Mouse (Mus musculus) lung, postnatal 14 days (tissue): ENCODE measurements around the gene 2310061I04Rik.
A peak's percentile ranks its signal among the peaks of the same experiment; 100 is the strongest.

ENCODE experiments used
- DNase-seq: peaks from one replicate; pipeline ENCODE4 v3.0.0; 2021

The 2310061I04Rik gene

DNA sequence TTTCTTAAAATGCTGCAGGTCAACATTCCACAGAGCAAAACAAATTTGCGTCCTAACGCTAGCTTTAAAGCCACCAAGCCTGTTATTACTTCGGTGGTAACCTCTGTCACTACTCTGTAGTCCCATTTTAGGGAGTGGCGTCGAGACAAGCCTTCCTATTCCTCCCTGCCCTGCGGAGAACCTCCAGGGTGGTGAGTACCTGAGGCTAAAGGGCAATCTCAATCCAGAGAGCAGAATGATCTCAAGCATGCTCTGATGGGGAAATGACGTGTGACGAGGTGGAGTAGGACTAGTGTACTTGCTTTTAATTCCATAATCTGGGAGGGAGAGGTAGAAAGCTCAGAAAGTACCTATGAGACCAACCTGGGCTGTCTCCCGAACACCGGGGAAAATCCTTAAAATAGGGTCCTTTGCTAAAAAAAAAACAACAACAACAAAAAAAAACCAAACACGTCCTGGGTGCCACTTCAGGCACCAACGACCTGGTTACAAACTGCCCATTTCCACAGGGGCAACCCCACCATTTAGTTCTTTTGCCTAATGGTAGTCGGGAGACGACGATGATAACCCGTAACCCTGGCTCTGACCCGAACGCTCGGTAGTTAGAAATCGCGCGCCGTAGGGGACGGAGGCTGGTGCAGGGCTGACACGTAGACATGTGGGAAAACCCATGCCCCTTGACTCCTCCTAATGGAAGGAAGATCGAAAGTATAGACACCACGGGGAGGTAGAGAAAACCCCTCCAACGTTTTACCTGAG is 18.5 kb upstream of the 2310061I04Rik start:
- DNase-seq: no peak

DNA sequence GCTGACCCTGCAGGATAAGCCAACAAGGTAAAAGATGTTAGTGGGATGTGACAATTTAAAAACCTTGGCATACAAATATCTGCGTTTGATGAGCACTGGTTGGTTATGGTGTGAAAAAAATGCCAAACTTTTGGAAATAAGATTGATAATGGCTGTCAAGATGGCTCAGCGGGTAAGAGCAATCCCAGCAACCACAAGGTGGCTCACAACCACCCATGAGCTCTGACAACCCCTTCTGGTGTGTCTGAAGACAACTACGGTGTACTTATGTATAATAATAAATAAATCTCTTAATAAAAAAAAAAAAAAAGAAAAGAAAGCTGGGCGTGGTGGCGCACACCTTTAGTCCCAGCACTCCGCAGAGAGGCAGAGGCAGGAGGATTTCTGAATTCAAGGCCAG is 17.7 kb upstream of the 2310061I04Rik start:
- DNase-seq: no peak

DNA sequence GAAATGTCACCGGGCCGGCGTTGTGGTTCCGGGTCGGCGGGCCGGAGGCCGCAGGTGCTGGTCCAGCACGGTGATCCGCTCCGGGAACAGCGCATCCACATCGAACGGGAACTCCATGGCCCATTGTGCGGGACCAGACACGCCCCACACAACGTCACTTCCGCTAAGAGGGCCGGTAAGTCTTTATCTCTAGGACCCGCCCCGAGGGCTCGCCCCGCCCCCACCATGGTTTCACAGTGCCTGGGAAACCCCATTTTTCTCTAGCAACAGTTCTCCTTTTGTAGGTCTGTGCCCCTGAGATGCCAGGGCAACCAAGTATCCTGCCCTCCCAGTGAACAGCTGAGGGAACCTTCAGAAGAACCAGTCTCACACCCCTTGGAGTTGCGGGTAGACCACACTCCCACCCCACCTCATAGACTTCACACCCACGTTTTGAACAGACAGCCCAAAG is 12.7 kb upstream of the 2310061I04Rik start, which contains the start of gene Atat1:
Gene Atat1, minus strand, starts transcription at position 157 of the 451 bp plus-strand sequence.
- peak; percentile 98 for DNase-seq

DNA sequence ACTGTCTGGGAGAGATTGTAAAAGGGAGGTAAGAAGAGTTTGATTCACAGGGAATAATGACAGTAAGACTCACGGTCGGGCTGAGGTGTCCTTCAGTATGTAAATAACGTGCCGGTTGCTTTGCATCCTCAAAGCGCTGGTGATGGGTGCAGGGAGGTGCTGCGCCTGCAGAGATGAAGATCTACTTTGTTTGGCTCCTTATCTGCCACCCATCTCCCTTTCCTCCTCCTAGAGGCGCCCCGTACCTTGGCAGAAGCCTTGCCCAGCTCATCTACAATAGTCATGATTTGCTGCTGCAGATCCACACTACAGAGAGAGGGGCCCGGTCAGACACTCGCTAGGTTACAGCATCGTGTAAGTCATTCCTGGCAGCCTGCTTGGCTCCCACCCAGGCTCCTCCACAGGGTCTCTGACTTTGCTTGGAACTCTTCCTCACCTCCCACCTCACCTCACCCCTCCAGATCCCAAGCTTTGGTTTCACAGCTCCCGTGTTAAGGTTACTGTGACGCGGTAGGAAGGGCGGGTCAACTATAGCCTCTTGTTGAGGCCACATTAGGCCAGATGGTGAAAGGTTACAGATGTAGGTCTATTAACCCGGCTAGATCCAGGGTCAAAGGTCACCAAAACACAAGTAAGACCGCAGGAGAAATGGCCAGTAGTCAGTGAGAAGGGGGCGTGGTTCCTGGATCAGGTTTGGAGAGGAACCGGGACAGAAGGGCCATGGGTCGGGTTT is 12.1 kb upstream of the 2310061I04Rik start:
- DNase-seq: no peak

DNA sequence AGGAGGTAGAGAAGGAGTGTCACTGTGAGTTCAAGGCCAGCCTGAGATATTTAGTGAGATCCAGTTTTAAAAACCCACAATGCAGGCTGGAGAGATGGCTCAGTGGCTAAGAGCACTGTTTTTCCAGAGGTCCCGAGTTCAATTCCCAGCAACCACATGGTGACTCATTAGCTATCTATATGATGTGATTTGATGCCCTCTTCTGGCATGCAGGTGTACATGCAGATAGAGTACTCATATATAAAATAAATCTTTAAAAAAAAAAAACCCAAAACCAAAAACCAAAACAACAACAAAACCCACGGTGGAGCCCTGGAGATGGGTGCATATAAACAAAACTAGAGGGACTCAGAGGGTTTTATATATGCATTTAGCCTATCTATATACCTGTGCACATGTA is 10.4 kb upstream of the 2310061I04Rik start:
- no peak for DNase-seq

DNA sequence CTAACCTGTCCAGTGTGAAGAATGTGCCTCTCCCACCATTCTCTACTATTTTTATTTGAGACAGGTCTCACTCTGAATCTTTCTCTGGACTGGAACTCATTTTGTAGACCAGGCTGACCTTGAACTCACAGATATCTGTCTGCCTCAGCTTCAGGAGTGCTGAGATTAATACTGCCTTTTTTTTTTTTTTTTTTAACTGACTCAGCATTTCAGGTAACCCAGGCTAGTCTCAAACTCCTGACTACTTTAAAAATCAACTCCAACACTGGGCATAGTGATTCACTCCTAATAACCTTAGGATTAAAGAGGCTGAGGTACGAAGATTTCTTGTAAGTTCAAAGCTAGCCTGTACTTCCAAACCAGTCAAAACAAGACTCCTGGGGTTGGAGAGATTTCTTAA is 8.4 kb upstream of the 2310061I04Rik start:
- no peak for DNase-seq

DNA sequence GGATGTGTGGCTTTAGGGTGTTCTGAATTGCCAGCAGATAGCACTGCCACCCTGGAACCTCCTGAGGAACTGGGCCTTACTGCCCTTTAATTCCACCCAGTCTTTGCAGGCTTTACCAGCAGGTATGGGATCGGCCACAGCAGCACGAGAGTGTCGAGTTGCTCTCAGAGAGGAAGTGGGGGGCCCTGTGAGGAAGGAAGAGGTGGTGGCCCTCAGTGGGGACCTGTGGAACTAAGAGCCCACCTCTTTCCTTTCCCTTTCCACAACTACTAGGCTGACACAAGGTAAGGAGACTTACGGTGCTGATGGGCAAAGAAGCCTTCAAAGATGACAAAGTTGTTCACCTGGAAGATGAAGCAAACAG is 6.7 kb upstream of the 2310061I04Rik start:
- DNase-seq: no peak

DNA sequence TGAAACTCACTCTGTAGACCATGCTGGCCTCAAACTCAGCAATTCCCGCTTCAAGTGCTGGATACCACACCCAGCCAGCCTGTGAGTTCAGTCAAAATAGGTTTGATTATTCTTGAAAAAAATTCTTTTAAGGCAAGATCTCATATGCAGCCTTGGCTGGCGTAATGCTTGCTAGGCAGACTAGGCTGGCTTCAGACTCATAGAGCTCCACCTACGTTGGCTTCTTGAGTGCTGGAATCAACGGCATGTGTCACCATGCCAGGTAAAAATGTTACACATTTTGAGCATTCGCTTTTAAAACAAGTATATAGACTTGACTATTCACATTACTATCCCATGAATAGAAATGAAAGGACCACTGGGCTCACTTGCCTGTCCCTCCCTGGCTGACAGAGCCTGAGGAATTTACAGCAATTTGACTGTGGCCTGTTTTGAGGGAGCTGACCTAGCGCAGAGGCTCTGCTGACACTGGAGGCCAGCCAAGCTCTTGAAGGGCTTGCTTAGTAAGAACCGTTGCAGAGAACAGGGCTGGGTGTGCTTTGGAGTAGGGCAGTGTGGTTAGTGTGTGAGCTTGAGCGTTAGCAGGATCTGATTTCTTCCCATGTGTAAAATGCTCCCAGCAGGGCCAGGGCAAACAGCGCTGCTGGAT is 6.2 kb upstream of the 2310061I04Rik start:
- peak; percentile 77 for DNase-seq

DNA sequence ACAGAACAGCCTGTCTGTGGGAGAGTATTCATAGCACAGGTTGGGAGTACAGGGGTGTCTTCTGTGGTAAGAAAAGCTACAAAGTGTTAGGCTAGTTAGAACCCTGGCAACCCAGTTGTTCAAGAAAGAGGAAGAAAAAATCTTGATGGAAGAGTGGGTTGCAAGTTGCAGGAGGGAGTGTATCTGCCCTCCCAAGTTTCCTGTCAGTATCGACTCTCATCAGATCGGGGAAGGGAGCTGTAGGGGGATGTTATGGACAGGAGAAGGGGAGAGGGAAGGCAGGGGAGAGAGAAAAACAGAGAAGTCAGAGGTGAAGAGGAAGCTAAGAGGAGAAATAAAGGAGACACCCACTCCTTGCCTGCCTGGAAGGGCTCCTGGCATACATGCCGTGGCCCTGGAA is 3.4 kb upstream of the 2310061I04Rik start:
- no peak for DNase-seq

DNA sequence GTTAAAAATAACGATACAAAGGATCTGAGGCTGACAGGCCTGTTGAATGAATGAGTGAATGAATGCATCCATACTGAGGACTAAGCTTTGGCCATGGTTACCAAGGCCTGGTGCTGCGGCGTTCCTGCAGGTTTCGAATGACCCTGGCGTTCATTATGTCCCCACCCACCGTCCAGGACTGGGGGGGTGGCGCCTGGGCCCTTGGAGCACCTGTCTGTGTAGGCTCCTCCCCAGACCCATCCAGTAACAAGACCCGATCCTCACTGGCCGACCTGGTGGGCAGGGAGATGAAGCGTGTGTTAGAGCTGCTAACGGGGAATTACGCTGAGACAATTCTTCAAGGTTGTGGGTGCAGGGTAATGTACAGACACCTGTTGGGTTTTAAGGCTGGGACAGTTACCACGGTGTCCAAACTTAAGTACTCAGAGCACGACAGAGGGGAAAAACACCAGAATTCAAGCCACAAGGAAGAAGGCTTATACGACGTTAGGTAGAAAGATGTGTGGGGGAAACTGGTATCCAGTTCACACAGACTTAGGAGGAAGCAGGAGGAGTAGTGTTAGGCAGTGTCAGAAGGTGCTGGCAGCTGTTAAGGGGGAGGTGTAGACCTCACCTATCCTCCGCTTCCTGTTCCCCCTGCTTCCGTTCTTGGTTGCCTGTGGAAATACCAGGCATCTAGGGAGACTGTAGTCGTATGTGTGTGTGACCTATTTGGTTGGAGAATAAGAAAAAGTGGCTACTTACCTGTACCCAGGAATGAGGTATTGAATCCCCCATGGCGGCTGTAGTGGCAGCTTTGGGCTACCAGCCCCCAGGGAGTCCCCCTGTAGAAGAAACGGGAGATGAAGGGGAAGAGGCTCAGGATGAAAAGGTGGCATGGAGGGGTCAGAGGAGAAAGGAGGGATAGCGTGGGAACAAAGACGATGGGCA is 678 bp upstream of the 2310061I04Rik start:
- DNase-seq: no peak

DNA sequence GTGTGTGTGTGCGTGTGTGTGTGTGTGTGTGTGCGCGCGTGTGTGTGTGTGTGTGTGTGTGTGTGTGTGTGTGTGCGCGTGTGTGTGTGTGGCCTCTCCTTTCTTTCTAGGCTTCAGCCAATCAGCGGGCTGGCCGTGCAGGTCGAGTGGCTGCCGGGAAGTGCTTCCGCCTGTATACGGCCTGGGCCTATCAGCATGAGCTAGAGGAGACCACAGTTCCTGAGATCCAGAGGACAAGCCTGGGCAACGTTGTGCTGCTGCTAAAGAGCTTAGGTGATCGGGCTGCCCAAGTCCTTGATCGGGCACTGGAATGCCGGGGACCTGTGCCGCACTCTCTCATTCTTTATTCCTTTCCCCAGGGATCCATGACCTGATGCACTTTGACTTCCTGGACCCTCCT is 9.5 kb downstream of the 2310061I04Rik start:
- DNase-seq: no peak

DNA sequence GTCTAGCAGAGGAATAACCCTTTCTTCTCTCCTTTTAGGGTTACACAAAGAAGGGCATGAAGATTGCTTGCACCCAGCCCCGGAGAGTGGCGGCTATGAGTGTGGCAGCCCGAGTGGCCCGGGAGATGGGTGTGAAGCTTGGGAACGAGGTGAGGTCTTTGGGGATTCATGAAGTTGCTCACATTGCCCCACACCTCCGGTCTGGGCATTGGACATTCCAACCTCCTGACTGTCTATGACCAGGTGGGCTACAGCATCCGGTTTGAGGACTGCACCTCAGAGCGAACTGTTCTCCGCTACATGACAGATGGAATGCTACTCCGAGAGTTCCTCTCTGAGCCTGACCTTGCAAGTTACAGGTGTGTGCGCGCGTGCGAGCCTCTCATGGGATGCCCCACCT is 13.5 kb downstream of the 2310061I04Rik start:
- no peak for DNase-seq

DNA sequence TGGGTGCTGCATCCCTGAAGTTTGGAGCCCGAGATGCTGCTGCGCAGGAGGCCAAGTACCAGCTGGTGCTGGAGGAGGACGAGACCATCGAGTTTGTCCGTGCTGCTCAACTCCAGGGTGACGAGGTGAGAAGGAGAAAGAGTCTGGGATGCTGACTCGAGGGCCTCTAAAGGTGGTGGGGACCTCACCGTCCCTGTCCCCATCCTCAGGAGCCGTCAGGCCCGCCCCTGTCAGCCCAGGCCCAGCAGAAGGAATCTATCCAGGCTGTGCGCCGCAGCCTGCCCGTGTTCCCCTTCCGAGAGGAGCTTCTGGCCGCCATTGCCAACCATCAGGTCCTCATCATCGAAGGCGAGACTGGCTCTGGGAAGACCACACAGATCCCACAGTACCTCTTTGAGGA is 14.3 kb downstream of the 2310061I04Rik start:
- DNase-seq: no peak

DNA sequence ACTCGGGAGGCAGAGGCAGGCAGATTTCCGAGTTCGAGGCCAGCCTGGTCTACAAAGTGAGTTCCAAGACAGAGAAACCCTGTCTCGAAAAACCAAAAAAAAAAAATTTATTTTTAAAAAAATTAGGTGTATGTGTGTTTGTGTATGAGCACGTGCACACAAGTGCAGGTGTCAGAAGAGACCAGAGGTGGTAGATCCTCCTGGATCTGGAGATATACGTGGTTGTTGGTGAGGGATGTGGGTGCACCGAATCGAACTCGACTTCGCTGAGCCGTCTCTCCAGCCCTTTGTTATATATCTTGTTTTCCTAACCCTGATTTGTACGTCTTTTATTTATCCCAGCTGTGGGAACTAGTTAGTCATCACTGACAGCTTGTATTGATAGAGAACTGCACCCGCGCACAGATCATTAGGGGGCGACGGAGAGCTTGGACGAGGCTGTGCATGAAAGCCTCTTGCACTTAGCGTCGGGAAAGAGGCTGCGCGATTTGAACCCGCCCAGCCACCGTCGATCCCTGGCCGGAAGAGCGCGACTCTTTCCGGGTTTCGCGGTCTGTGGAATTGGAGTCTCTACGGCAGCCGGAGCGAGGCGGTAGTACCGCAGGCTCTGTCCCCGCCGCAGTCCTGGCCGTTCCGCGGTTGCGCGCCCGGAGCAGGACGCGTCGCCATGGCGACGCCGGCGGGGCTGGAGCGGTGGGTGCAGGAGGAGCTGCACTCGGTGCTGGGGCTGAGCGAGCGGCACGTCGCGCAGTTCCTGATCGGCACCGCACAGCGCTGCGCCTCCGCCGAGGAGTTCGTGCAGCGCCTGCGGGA is 17.8 kb downstream of the 2310061I04Rik start, which contains the start of gene Dhx16:
Gene Dhx16, plus strand, starts transcription at position 575 of the 813 bp plus-strand sequence.
- DNase-seq: peak; percentile 97

DNA sequence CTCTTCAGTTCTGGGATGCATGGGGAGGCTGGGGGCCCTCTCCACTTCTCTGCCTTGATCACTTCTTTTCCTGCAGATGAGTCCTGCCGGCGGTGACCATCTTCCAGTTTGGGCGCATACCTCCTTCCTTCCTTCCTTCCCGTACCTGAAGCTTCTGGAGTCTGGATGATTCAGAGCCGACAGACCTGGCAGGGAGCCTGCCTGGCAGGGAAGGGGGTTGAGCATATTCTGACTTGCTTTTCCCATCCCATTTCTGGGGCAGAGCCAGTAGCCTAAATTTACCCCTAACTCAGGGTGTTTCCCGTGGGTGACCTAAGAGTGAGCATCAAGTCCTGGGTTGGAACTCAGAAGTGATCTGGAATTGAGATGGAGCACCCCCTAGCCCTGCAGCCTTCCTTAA is 22.5 kb downstream of the 2310061I04Rik start:
- no peak for DNase-seq

DNA sequence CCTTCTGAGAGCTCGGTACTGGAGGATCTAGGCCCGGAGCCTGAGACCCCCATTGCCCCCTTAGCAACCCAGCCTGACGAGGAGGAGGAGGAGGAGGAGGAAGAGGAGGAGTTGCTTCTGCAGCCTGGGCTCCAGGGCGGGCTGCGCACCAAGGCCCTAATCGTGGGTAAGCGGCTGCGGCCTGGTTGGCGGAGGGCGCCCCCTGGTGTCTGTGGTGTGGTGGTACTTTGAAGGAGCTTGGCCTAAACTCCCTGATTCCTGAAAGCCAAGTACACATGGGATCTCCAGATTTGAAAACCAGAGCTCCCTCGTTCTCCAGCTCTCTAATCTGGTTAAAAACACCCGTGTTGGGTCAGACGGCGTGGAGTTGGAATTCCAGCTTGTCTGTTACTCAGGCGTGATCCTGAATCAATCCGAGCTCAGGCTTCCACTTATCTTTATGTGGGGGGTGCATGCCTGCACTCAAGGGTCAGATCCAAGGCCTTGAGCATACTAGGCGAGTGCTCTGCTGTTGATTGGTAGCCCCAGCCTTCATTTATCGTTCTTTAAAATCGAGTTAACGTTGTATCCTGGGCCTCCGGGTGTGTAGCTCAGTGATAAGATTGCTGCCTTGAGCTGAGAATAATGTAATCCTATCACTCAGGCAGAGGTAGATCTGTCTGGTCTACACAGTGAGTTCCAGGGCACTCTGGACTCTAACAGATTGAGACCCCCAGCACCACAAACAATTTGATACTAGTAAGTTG is 23.3 kb downstream of the 2310061I04Rik start:
- DNase-seq: peak; percentile 92

DNA sequence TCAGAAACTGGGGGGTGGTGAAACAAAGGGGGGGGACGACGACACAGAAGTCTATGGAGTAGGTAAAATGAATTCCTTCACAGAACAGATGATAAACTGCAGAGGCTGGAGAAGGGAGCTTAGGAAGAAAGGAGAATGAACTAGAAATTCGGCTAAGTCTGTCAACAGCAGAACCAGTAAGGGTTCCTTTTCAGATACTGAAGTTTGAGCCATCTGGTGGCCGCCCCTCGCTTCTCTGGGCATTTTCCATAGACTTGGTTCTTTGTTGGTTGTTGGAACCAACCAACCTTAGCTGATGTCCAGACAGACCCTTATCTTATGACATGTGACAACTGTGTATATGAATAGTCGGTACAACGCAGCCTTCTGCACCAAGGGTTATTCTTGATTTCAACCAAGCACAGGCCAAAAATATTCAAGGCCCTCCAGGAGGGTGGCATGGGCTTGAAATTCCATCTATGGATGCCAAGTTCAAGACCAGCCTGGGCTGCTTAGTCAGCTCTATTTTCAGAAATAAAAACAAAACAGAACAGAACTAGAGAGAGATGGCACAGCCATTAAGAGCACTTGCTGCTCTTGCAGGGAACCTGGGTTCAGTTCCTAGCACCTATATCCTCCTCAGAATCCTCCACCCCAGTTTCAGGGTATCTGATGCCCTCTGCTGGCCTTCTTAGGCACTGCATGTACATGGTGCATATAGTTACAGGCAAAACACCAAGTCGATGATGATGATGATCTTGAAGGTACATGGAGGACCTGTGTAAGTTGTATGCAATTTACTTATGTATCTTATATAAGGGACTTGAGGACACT is 26.1 kb downstream of the 2310061I04Rik start:
- peak; percentile 45 for DNase-seq

DNA sequence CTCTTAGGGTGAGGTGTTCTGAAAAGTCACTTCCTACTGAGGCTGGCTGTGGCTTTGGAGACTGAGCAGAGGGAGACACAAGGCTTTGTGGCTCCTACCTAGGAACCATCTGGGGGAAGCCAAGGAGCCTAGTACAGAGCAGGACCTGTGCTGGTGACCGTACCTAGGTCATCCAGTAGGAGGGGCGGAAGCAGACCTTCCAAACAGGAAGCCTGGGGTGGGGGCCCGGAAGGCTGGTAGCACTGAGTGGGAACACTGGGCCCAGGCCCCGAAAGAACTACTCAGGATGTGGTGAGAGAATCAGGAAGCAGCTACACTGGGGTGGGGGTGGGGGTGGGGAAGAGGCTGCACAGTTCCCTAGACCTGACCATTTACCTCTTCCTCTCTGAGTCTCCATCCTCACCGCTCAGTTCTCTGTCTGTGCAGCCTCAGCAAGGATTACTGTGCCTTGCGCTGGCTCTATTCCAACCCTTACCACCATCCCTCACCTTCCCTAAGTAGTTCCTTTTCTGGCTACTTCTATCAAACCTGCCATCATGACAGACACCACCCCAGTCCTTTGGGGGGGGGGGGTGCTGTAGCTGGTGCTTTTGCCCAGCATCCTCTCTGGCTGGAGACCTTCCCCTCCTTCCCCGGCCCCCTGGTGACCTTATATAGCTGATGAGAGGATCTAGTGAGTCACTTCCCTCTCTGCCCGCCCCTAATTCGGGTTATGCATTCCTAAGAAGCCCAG is 26.9 kb downstream of the 2310061I04Rik start:
- peak; percentile 76 for DNase-seq

DNA sequence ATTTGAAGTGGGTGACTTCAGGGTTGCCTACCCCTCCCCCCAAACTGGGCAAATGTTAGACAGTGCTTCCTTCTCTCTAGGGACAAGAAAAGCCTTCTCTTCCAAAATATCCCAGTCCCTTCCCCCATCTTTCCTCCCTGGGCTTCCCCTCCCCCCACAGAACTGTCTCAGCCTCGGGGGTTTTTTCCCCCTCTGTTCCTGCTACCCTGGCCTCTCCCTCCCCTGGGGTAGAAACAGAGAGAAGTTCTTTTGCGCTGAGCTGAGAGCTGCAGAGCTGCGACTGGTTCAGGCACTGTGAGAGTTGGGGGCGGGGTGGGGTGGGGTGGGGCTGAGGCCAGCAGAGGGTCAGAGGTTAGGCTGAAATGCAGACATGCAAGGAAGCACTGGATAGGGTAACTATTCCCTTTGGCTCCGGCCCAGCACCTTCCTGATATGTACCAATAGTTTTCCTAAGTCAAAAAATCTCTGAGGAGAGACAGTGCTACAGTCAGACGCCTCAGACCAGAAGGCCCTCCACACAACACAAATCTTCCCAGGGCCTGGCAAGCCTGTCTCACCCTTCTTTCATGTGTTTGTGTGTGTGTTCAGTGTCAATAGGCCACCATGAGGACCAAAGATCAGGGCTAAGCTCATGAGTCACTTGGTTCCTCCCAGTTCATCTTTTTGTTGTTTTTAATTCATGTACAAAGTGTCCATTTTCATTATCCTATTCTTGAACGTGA is 27.7 kb downstream of the 2310061I04Rik start:
- DNase-seq: peak; percentile 59
